Mouse (Mus musculus): Measurements from ENCODE around the gene Elovl5. TPM values are rescaled to one million over a fixed set of nuclear protein-coding genes. Genes with fewer than 3 reads are reported as not detected.

The Elovl5 gene
- 74.0 and 79.6 TPM in 2 replicates for polyA plus RNA-seq (2012; rRNA removed)

GRCm38 (mm10) chr9:77917074-77917621, at the start of gene Elovl5:
Elovl5 (plus strand) TSS chr9:77917364.
- H3K27ac ChIP-seq (ENCODE audit: control insufficient read depth, insufficient read depth, low read length): peak within 1 kb of the TSS; percentile 88
- peak within 1 kb of the TSS; percentile 92 for H3K4me3 ChIP-seq (ENCODE audit: control insufficient read depth, insufficient read depth, low read length)
- peak; percentile 96 for DNase-seq
- under 1% methylated on average over 42 of the region's 42 CpGs for WGBS
- no peaks in the 10 kb centered on the region for H3K27me3 ChIP-seq (ENCODE audit: control insufficient read depth, insufficient read depth, low read length)
- TF ChIP-seq POLR2A (IDR thresholded peaks at IDR 0.05; ENCODE audit: control insufficient read depth, extremely low read depth, insufficient read depth, low read length, poor library complexity) (peak; percentile 89), CTCF (IDR thresholded peaks at IDR 0.05; ENCODE audit: borderline replicate concordance, control insufficient read depth, extremely low read depth, insufficient read depth, low read length, poor library complexity) (0 out of 2 replicates have a peak, but pooled peaks have one; percentile 25)
- peaks cover 25% of the 10 kb centered on the region for H3K4me1 ChIP-seq (replicated peaks; ENCODE audit: control insufficient read depth, insufficient read depth, low read length)
- no peaks in the 10 kb centered on the region for H3K36me3 ChIP-seq (ENCODE audit: control insufficient read depth, insufficient read depth, low read length)

DNA sequence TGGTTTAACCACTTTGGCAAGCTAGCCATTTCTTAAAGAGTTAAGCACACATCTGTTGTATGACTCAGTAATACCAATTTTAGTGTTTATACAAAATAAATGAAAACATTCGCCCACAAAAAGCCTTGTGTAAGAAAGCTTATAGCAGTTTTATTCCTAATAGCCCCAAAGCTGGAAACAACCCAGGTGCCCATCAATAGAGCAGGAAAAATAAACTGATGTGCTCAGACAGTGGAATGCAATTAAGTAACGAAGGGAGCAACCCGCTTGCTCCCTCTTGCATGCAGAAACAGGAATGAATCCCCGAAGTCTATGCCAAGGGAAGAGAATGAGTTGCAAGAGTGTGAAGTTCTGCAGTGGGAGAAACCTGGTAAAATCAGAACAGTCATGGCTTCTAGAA, 25.7 kb upstream of the Elovl5 start:
- Histone ChIP-seq H3K27ac (ENCODE audit: control insufficient read depth, insufficient read depth, low read length) (no peak overlapping the region), H3K27me3 (ENCODE audit: control insufficient read depth, insufficient read depth, low read length) (no peaks in the 10 kb centered on the region), H3K4me1 (replicated peaks; ENCODE audit: control insufficient read depth, insufficient read depth, low read length) (no peaks in the 10 kb centered on the region), H3K36me3 (ENCODE audit: control insufficient read depth, insufficient read depth, low read length) (no peaks in the 10 kb centered on the region), H3K4me3 (ENCODE audit: control insufficient read depth, insufficient read depth, low read length) (no peak overlapping the region)
- TF ChIP-seq POLR2A (IDR thresholded peaks at IDR 0.05; ENCODE audit: control insufficient read depth, extremely low read depth, insufficient read depth, low read length, poor library complexity): no peak
- no peak for TF ChIP-seq CTCF (IDR thresholded peaks at IDR 0.05; ENCODE audit: borderline replicate concordance, control insufficient read depth, extremely low read depth, insufficient read depth, low read length, poor library complexity)
- 89% methylated on average over 4 of the region's 4 CpGs for WGBS
- DNase-seq: no peak

- 85% methylated on average over 7 of the region's 7 CpGs for WGBS
Observed at GRCm38 (mm10) chr9:77898551-77898950, 18.6 kb upstream of the Elovl5 start.

GRCm38 (mm10) chr9:77904133-77904532, 13.0 kb upstream of the Elovl5 start:
- no peak for DNase-seq
- 95% methylated on average over 2 of the region's 2 CpGs for whole genome bisulfite sequencing
- TF ChIP-seq CTCF (IDR thresholded peaks at IDR 0.05; ENCODE audit: borderline replicate concordance, control insufficient read depth, extremely low read depth, insufficient read depth, low read length, poor library complexity) (no peak), POLR2A (IDR thresholded peaks at IDR 0.05; ENCODE audit: control insufficient read depth, extremely low read depth, insufficient read depth, low read length, poor library complexity) (no peak)
- Histone ChIP-seq H3K27me3 (ENCODE audit: control insufficient read depth, insufficient read depth, low read length) (no peaks in the 10 kb centered on the region), H3K36me3 (ENCODE audit: control insufficient read depth, insufficient read depth, low read length) (no peaks in the 10 kb centered on the region), H3K4me1 (replicated peaks; ENCODE audit: control insufficient read depth, insufficient read depth, low read length) (no peaks in the 10 kb centered on the region), H3K4me3 (ENCODE audit: control insufficient read depth, insufficient read depth, low read length) (no peak overlapping the region), H3K27ac (ENCODE audit: control insufficient read depth, insufficient read depth, low read length) (no peak overlapping the region)

More at GRCm38 (mm10) chr9:77898551-77898950, 18.6 kb upstream of the Elovl5 start:
- no peak for DNase-seq
- Histone ChIP-seq H3K27me3 (ENCODE audit: control insufficient read depth, insufficient read depth, low read length) (no peaks in the 10 kb centered on the region), H3K27ac (ENCODE audit: control insufficient read depth, insufficient read depth, low read length) (no peak overlapping the region), H3K4me3 (ENCODE audit: control insufficient read depth, insufficient read depth, low read length) (no peak overlapping the region), H3K4me1 (replicated peaks; ENCODE audit: control insufficient read depth, insufficient read depth, low read length) (no peaks in the 10 kb centered on the region), H3K36me3 (ENCODE audit: control insufficient read depth, insufficient read depth, low read length) (no peaks in the 10 kb centered on the region)
- TF ChIP-seq POLR2A (IDR thresholded peaks at IDR 0.05; ENCODE audit: control insufficient read depth, extremely low read depth, insufficient read depth, low read length, poor library complexity) (no peak), CTCF (IDR thresholded peaks at IDR 0.05; ENCODE audit: borderline replicate concordance, control insufficient read depth, extremely low read depth, insufficient read depth, low read length, poor library complexity) (no peak)

DNA sequence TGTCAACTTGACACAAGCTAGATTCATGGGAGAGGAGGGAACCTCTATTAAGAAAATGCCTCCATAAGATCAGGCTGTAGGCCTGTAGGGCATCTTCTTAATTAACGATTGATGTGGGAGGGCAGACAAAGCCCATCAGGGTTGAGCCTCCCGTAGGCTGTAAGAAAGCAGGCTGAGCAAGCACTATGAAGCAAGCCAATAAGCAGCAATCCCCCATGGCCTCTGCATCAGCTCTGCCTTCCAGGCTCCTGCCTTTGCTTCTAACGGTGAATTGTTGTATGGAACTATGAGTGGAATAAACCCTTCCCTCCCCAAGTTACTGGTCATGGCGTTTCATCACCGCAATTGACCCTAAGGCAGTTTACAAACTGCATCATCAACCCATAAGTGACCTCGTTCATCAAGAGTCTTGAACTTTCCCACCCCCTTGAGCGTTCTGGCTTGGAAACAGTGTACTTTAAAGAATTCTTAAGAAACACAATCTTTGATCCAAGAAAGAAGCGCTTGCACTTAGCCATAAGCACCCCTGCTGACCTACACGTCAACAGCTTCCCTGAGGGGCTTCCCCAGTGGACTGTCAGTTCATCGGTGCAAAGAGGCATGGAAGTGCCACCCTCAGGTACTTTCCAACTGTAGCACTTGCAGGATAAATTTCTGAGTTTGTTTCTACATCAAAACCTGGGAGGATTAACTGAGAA, 7.4 kb upstream of the Elovl5 start:
- no peak overlapping the region for H3K4me3 ChIP-seq (ENCODE audit: control insufficient read depth, insufficient read depth, low read length)
- no peak overlapping the region for H3K27ac ChIP-seq (ENCODE audit: control insufficient read depth, insufficient read depth, low read length)
- H3K36me3 ChIP-seq (ENCODE audit: control insufficient read depth, insufficient read depth, low read length): no peaks in the 10 kb centered on the region
- H3K4me1 ChIP-seq (replicated peaks; ENCODE audit: control insufficient read depth, insufficient read depth, low read length): peaks cover 6% of the 10 kb centered on the region
- DNase-seq: no peak
- 67% methylated on average over 10 of the region's 10 CpGs for WGBS
- no peaks in the 10 kb centered on the region for H3K27me3 ChIP-seq (ENCODE audit: control insufficient read depth, insufficient read depth, low read length)
- TF ChIP-seq CTCF (IDR thresholded peaks at IDR 0.05; ENCODE audit: borderline replicate concordance, control insufficient read depth, extremely low read depth, insufficient read depth, low read length, poor library complexity): no peak

GRCm38 (mm10) chr9:77910270-77911240, 6.6 kb upstream of the Elovl5 start:
- DNase-seq: peak; percentile 92
- H3K36me3 ChIP-seq (ENCODE audit: control insufficient read depth, insufficient read depth, low read length): no peaks in the 10 kb centered on the region
- peaks cover 6% of the 10 kb centered on the region for H3K4me1 ChIP-seq (replicated peaks; ENCODE audit: control insufficient read depth, insufficient read depth, low read length)
- under 1% methylated on average over 68 of the region's 68 CpGs for WGBS
- TF ChIP-seq POLR2A (IDR thresholded peaks at IDR 0.05; ENCODE audit: control insufficient read depth, extremely low read depth, insufficient read depth, low read length, poor library complexity) (peak; percentile 48; the same call in 1 of the 2 replicates), CTCF (IDR thresholded peaks at IDR 0.05; ENCODE audit: borderline replicate concordance, control insufficient read depth, extremely low read depth, insufficient read depth, low read length, poor library complexity) (peak; percentile 53; the same call in 1 of the 2 replicates)
- peak overlapping the region; percentile 82 for H3K27ac ChIP-seq (ENCODE audit: control insufficient read depth, insufficient read depth, low read length)
- peak overlapping the region; percentile 66 for H3K4me3 ChIP-seq (ENCODE audit: control insufficient read depth, insufficient read depth, low read length)
- H3K27me3 ChIP-seq (ENCODE audit: control insufficient read depth, insufficient read depth, low read length): no peaks in the 10 kb centered on the region

Data from thymus, adult 2 months (tissue).